Mouse (Mus musculus): ENCODE results near the gene Rnh1.

Gene Rnh1

GRCm38 (mm10) chr7:141167901-141168517 lies 4.6 kb downstream of the Rnh1 start:
- DNase-seq (ENCODE audit: low read depth, low spot score): peak; percentile 85

GRCm38 (mm10) chr7:141164850-141165249 lies 7.8 kb downstream of the Rnh1 start:
- peak; percentile 95 for DNase-seq (ENCODE audit: low read depth, low spot score)

GRCm38 (mm10) chr7:141164397-141164796 lies 8.3 kb downstream of the Rnh1 start:
- no peak for DNase-seq (ENCODE audit: low read depth, low spot score)

- no peak for DNase-seq (ENCODE audit: low read depth, low spot score)
These were observed 17.3 kb downstream of the Rnh1 start for GRCm38 (mm10) chr7:141155362-141155761.

- no peak for DNase-seq (ENCODE audit: low read depth, low spot score)
These were observed 24.0 kb downstream of the Rnh1 start for GRCm38 (mm10) chr7:141148639-141149038.

GRCm38 (mm10) chr7:141147044-141147443 lies 25.6 kb downstream of the Rnh1 start:
- no peak for DNase-seq (ENCODE audit: low read depth, low spot score)

- DNase-seq (ENCODE audit: low read depth, low spot score): no peak
These were observed 26.5 kb downstream of the Rnh1 start for GRCm38 (mm10) chr7:141146043-141146595.

GRCm38 (mm10) chr7:141145403-141145802 lies 27.3 kb downstream of the Rnh1 start:
- no peak for DNase-seq (ENCODE audit: low read depth, low spot score)

- no peak for DNase-seq (ENCODE audit: low read depth, low spot score)
These were observed 28.0 kb downstream of the Rnh1 start for GRCm38 (mm10) chr7:141144650-141145049.

- no peak for DNase-seq (ENCODE audit: low read depth, low spot score)
These were observed 28.8 kb downstream of the Rnh1 start for GRCm38 (mm10) chr7:141143861-141144260.

GRCm38 (mm10) chr7:141143112-141143511 lies 29.5 kb downstream of the Rnh1 start:
- peak; percentile 51 for DNase-seq (ENCODE audit: low read depth, low spot score)

GRCm38 (mm10) chr7:141141326-141141725 lies 31.3 kb downstream of the Rnh1 start:
- DNase-seq (ENCODE audit: low read depth, low spot score): no peak

- no peak for DNase-seq (ENCODE audit: low read depth, low spot score)
These were observed 40.5 kb downstream of the Rnh1 start for GRCm38 (mm10) chr7:141131904-141132755.

GRCm38 (mm10) chr7:141131024-141131820 lies 41.4 kb downstream of the Rnh1 start:
- DNase-seq (ENCODE audit: low read depth, low spot score): peak; percentile 82

- DNase-seq (ENCODE audit: low read depth, low spot score): no peak
These were observed 49.2 kb downstream of the Rnh1 start for GRCm38 (mm10) chr7:141123517-141123856.

- peak; percentile 93 for DNase-seq (ENCODE audit: low read depth, low spot score)
These were observed 49.8 kb downstream of the Rnh1 start for GRCm38 (mm10) chr7:141122689-141123516.

- no peak for DNase-seq (ENCODE audit: low read depth, low spot score)
These were observed 50.4 kb downstream of the Rnh1 start, which contains the start of gene Ptdss2 for GRCm38 (mm10) chr7:141122245-141122644. Gene Ptdss2, plus strand, starts transcription at chr7:141122382.

GRCm38 (mm10) chr7:141121051-141121531 lies 51.6 kb downstream of the Rnh1 start:
- no peak for DNase-seq (ENCODE audit: low read depth, low spot score)

- no peak for DNase-seq (ENCODE audit: low read depth, low spot score)
These were observed 52.1 kb downstream of the Rnh1 start for GRCm38 (mm10) chr7:141120605-141121004.

- DNase-seq (ENCODE audit: low read depth, low spot score): no peak
These were observed 53.2 kb downstream of the Rnh1 start for GRCm38 (mm10) chr7:141119487-141119886.

- no peak for DNase-seq (ENCODE audit: low read depth, low spot score)
These were observed 55.0 kb downstream of the Rnh1 start, which contains the start of gene Ano9 for GRCm38 (mm10) chr7:141117636-141118035. Gene Ano9, minus strand, starts transcription at chr7:141117806.
